Mouse (Mus musculus) leukemia stem cell, adult 10-12 weeks (primary cell): Measurements from ENCODE around the gene Lrrc15. TPM values are rescaled to one million over a fixed set of nuclear protein-coding genes. Genes with fewer than 3 reads are reported as not detected.

Experiments
- polyA plus RNA-seq: library from polyadenylated mRNA; stranded (reverse); fragments of >175 nt; gene quantifications from 2 replicates; pipeline ENCODE4 v1.2.3, GENCODE M21; 2012; ENCODE audit warnings: low replicate concordance

The Lrrc15 gene
- polyA plus RNA-seq, result 0.07 TPM in 1 of 2 replicates, not detected in the other

DNA sequence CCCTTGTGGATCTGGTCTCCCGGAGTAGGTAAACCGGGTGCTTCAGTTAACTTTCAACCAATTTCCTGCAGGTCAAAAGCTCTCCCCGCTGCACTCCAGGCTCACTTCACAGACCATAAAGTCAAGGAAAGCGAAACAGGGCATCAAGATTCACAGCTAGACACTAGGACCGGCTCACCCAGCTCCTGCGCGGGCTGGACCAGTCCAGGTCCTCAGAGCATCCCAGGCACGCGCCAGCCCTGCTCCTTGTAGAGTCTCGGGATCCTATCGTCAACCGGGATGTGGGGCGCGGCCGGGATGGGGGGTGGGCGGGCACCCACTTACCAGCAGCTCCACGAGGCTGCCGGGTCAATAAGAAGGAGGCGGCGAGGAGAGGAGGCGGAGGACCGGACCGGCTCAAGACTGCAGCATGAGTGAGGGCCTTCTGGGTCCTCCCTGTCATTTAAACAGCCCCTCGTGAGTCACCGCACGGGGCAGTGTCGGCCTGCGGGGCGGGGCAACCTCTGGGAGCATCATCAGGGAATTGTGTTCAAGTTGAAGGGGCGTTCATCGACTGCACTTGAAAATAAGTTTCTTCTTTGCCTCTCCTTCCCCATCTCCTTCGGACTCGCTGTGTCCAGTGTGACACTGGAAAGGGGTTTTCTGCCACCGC lies at the start of gene Lrrc15:
Gene Lrrc15, minus strand, starts transcription at position 413 of the 652 bp plus-strand sequence.

DNA sequence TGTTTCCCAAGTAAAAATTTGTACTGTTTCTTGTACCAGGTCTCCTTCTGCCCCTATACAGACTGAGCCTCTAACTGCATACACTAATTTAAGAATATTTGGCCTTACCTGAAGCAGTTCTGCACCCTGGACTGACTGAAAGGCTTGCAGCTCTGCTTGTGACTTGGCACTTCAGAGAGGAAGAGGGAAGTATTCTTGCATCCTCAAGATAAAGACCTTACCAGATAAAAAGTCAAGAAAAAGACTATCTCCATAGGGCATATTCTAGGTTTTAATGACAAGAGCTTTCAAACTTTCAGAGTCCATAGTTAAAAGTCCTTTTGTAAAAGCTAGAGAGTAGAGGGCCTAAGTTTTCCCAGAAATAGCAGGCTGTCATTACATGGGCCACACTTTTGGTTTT lies 27.6 kb upstream of the Lrrc15 start, which contains the start of gene Gp5:
Gene Gp5, minus strand, starts transcription at position 133 of the 400 bp plus-strand sequence.

DNA sequence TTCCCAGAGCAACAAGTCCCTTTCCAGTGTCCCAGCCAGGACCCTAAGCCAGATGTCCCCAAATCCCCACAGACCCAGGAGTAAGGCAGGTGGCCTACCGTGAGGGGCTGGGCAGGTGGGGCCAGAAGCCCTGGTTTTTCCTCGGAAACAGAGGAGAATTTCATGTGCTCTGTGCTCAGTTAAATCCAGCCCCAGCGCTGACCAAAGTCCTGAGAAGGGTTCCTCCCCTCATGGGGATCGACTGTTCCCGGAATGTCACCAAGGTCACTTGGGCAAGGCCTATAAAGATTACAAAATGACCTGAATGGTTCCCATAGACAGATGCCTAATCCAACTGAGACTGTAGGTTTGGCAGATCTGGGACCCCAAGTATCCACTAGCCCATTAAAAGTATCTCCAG lies 15.7 kb downstream of the Lrrc15 start, which contains the start of gene Cpn2:
Gene Cpn2, minus strand, starts transcription at position 141 of the 400 bp plus-strand sequence.

Other genes starting within 250 kb of the Lrrc15 start
- 25.3 and 37.5 TPM in 2 replicates for gene Hes1, start 218.9 kb downstream of the Lrrc15 start, polyA plus RNA-seq
- gene Cpn2, start 15.8 kb downstream of the Lrrc15 start, polyA plus RNA-seq, result not detected in 2 replicates
- 293 and 304 TPM in 2 replicates for gene Gp5, start 27.5 kb upstream of the Lrrc15 start, polyA plus RNA-seq
- gene Atp13a3, start 122.7 kb upstream of the Lrrc15 start, polyA plus RNA-seq, result 158 and 287 TPM in 2 replicates